In genomic region chr13:92611917-92612316, GRCm38 (mm10) we compare ENCODE assay signal across 8 mouse cellular contexts. TPM values are rescaled to one million over a fixed set of nuclear protein-coding genes. Genes with fewer than 3 reads are reported as not detected.
A peak's percentile ranks its signal among the peaks of the same experiment; 100 is the strongest.
DNase-seq lines count a peak whose midpoint lies in the region; ATAC-seq and TF ChIP-seq lines count a peak whose summit lies in the region.

No protein-coding gene starts in this region.

- no peaks in the 10 kb centered on the region for H3K27me3 ChIP-seq in lung, postnatal 0 days (replicated peaks; ENCODE audit: insufficient read depth, low read length)
- H3K27me3 ChIP-seq in intestine, embryonic 15.5 days (replicated peaks) = no peaks in the 10 kb centered on the region
- no peaks in the 10 kb centered on the region for H3K27me3 ChIP-seq in neural tube, embryonic 12.5 days (replicated peaks)

- no peak for TF ChIP-seq EP300 in lung, postnatal 0 days (IDR thresholded peaks at IDR 0.05)

- H3K27ac ChIP-seq in lung, postnatal 0 days (ENCODE audit: low read length) = 0 out of 2 replicates have a peak overlapping the region, but pooled peaks have one; percentile 97
- H3K27ac ChIP-seq in intestine, embryonic 15.5 days = no peak overlapping the region
- no peak overlapping the region for H3K27ac ChIP-seq in neural tube, embryonic 12.5 days

- H3K4me2 ChIP-seq in lung, postnatal 0 days (replicated peaks; ENCODE audit: low read depth, low read length) = peak overlapping the region; percentile 96
- H3K4me2 ChIP-seq in intestine, embryonic 15.5 days (replicated peaks) = peak overlapping the region; percentile 79
- H3K4me2 ChIP-seq in neural tube, embryonic 12.5 days (replicated peaks) = peak overlapping the region; percentile 83

- no peaks in the 10 kb centered on the region for H3K36me3 ChIP-seq in lung, postnatal 0 days (ENCODE audit: insufficient read depth, low read length)
- no peaks in the 10 kb centered on the region for H3K36me3 ChIP-seq in intestine, embryonic 15.5 days
- no peaks in the 10 kb centered on the region for H3K36me3 ChIP-seq in neural tube, embryonic 12.5 days

- intact Hi-C loops in gastrocnemius, postnatal 36 days (cut with DNase I) = loop anchor here (5.0 kb wide), 1 partner anchor 35 kb away; no protein-coding TSS in a partner anchor

- no peak for TF ChIP-seq CTCF in lung, postnatal 0 days (IDR thresholded peaks at IDR 0.05)

- peak overlapping the region; percentile 85 for H3K4me3 ChIP-seq in lung, postnatal 0 days (ENCODE audit: low read depth, low read length)
- H3K4me3 ChIP-seq in intestine, embryonic 15.5 days (replicated peaks) = peak overlapping the region; percentile 87
- H3K4me3 ChIP-seq in neural tube, embryonic 12.5 days = peak overlapping the region; percentile 74

- no peaks in the 10 kb centered on the region for H3K9me3 ChIP-seq in lung, postnatal 0 days (ENCODE audit: low read length)
- no peaks in the 10 kb centered on the region for H3K9me3 ChIP-seq in intestine, embryonic 15.5 days
- no peaks in the 10 kb centered on the region for H3K9me3 ChIP-seq in neural tube, embryonic 12.5 days

- H3K4me1 ChIP-seq in lung, postnatal 0 days (ENCODE audit: insufficient read depth, low read depth, low read length) = peaks cover 12% of the 10 kb centered on the region; the same call in 1 of the 2 replicates
- H3K4me1 ChIP-seq in intestine, embryonic 15.5 days (replicated peaks) = peaks cover 12% of the 10 kb centered on the region
- peaks cover 18% of the 10 kb centered on the region for H3K4me1 ChIP-seq in neural tube, embryonic 12.5 days

- 10% methylated on average over 7 of the region's 7 CpGs for WGBS in lung, postnatal 0 days
- 6% methylated on average over 7 of the region's 7 CpGs for WGBS in intestine, embryonic 15.5 days
- WGBS in neural tube, embryonic 12.5 days = 4% methylated on average over 7 of the region's 7 CpGs

- no peak for ATAC-seq in CD4-positive, CD25-positive, alpha-beta regulatory T cell, adult 4 months
- no peak for ATAC-seq in lung, postnatal 0 days
- ATAC-seq in intestine, embryonic 15.5 days = no peak
- ATAC-seq in neural tube, embryonic 12.5 days (ENCODE audit: low FRiP score, low read depth) = no peak
- ATAC-seq in monocyte, adult 5-6 weeks (replicated peaks; ENCODE audit: insufficient number of reproducible peaks, low FRiP score, low TSS enrichment, poor library complexity, severe bottlenecking) = no peak

- peak; percentile 14 for DNase-seq in CD4-positive, CD25-positive, alpha-beta regulatory T cell, adult 2 months (ENCODE audit: low read depth, low spot score)
- no peak for DNase-seq in lung, postnatal 0 days (ENCODE audit: low spot score)
- DNase-seq in lung, postnatal 4 days = no peak
- DNase-seq in gastrocnemius, postnatal 36 days = no peak

- peak overlapping the region; percentile 76 for H3K9ac ChIP-seq in lung, postnatal 0 days (replicated peaks; ENCODE audit: low read depth)
- peak overlapping the region; percentile 87 for H3K9ac ChIP-seq in intestine, embryonic 15.5 days
- H3K9ac ChIP-seq in neural tube, embryonic 12.5 days = peak overlapping the region; percentile 78

RNA-seq across cellular contexts. Expression of gene Serinc5, which starts 1.0 kb away (rescaled TPM):
- polyA plus RNA-seq in CD4-positive, CD25-positive, alpha-beta regulatory T cell, adult 4 months (2017; shearing (Covaris generic)) = 10 to 100 TPM in 1 of 2 experiments, 1 to 10 TPM in 1; 9.2 to 11.7 TPM
- polyA plus RNA-seq in lung, postnatal 0 days (2015; fragmentation: Nextera tagmentation; extraction: Ambion mirVana) = 21.4 and 22.0 TPM in 2 replicates
- 18.3 and 21.4 TPM in 2 replicates for polyA plus RNA-seq in intestine, embryonic 15.5 days (2015; fragmentation: Nextera tagmentation; extraction: Ambion mirVana)
- 23.4 and 27.9 TPM in 2 replicates for polyA plus RNA-seq in neural tube, embryonic 12.5 days (2016; fragmentation: Nextera tagmentation; extraction: Ambion mirVana)
- total RNA-seq in gastrocnemius, postnatal 36 days (2021) = 1 to 10 TPM; 4.1 to 4.4 TPM
- 9.2 to 16.3 TPM (median 15.4 TPM) in 3 replicates for total RNA-seq in monocyte, adult 5-6 weeks (2017)

RNA-seq across cellular contexts. Expression of gene Spz1, which starts 35.9 kb away (rescaled TPM):
- polyA plus RNA-seq in CD4-positive, CD25-positive, alpha-beta regulatory T cell, adult 4 months (2017; shearing (Covaris generic)) = not detected
- polyA plus RNA-seq in lung, postnatal 0 days (2015; fragmentation: Nextera tagmentation; extraction: Ambion mirVana) = not detected in 2 replicates
- not detected in 2 replicates for polyA plus RNA-seq in intestine, embryonic 15.5 days (2015; fragmentation: Nextera tagmentation; extraction: Ambion mirVana)
- not detected in 2 replicates for polyA plus RNA-seq in neural tube, embryonic 12.5 days (2016; fragmentation: Nextera tagmentation; extraction: Ambion mirVana)
- not detected for total RNA-seq in gastrocnemius, postnatal 36 days (2021)
- total RNA-seq in monocyte, adult 5-6 weeks (2017) = 0.48 TPM in 1 of 3 replicates, not detected in the others
